Mouse (Mus musculus): Measurements from ENCODE around the gene Cfap77. TPM values are rescaled to one million over a fixed set of nuclear protein-coding genes. Genes with fewer than 3 reads are reported as not detected.

The Cfap77 gene
- total and polyA plus RNA-seq, 3 experiments = 0.55 to 2.2 (median 0.73) TPM

DNA sequence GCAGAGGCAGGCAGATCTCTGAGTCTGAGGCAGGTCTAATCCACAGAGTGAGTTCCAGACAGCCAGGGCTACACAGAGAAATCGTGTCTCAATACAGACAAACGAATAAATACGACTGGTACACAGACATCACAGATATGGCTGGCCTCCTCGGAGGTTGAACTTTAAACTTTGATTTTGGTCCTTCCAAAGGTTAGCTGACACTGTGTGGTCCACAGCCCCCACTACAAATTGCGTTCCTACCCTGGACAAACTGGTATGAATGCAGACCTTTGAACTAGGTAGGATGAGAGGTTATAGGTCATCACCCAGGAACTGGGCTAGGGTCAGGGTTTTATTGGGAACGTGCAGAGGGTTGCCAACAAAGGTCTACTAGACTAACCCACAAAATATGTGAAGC is 47.2 kb downstream of the Cfap77 start:
- no peaks in the 10 kb centered on the region for H3K9me3 ChIP-seq (replicated peaks)
- no peaks in the 10 kb centered on the region for H3K4me1 ChIP-seq (ENCODE audit: insufficient read depth, low read depth, low read length)
- no peak overlapping the region for H3K4me3 ChIP-seq (ENCODE audit: low read depth, low read length)
- H3K36me3 ChIP-seq (replicated peaks) = no peaks in the 10 kb centered on the region
- TF ChIP-seq GATA1 (IDR thresholded peaks at IDR 0.05; ENCODE audit: borderline replicate concordance, low read length) = no peak
- TF ChIP-seq CTCF (IDR thresholded peaks at IDR 0.05; ENCODE audit: low read depth, low read length) = no peak
- TF ChIP-seq GATA2 (IDR thresholded peaks at IDR 0.05; ENCODE audit: borderline replicate concordance, low read depth, low read length) = no peak
- no peak for TF ChIP-seq TAL1 (conservative IDR thresholded peaks at IDR 0.05; ENCODE audit: low read depth, low read length)
- TF ChIP-seq POLR2AphosphoS5 (IDR thresholded peaks at IDR 0.05; ENCODE audit: insufficient replicate concordance, low read depth, low read length) = no peak
- H3K27me3 ChIP-seq (ENCODE audit: insufficient read depth, low read length) = peaks cover 36% of the 10 kb centered on the region
- no peak for DNase-seq (ENCODE audit: low spot score)
- no peak for ATAC-seq (ENCODE audit: extremely low read depth, insufficient number of reproducible peaks, low FRiP score, poor library complexity, severe bottlenecking)

DNA sequence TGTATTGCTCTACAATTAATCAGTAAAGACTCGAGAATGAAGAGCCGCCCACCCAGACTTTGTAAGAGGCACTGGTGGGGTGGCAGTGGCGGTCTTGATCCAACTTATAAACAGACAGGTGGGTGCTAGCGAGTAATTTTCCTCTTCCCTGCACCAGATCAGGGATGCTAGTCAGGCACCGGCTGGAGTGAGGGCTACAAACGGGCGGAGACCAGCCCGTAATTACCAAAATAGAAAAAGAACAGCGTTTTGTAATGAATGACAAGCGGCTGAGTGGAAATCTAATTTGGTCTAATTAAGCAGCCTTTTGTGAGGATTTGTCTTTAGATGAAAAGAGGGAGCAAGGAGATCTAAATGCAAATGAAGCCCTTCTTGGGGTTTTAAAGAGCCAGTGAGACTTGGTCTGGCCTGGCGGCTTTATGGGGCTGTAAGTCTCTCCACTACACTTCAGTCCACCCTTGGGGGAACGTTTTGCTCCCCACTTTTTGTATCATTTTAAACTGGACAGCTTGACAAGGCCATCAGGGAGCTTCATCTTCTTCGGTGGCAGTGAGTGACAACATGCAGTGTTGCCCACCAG is 48.3 kb downstream of the Cfap77 start:
- no peaks in the 10 kb centered on the region for H3K9me3 ChIP-seq (replicated peaks)
- H3K4me3 ChIP-seq (ENCODE audit: low read depth, low read length) = no peak overlapping the region
- no peak for DNase-seq (ENCODE audit: low spot score)
- H3K27me3 ChIP-seq (ENCODE audit: insufficient read depth, low read length) = peaks cover 33% of the 10 kb centered on the region
- no peak for TF ChIP-seq POLR2AphosphoS5 (IDR thresholded peaks at IDR 0.05; ENCODE audit: insufficient replicate concordance, low read depth, low read length)
- no peak for TF ChIP-seq CTCF (IDR thresholded peaks at IDR 0.05; ENCODE audit: low read depth, low read length)
- TF ChIP-seq TAL1 (conservative IDR thresholded peaks at IDR 0.05; ENCODE audit: low read depth, low read length) = no peak
- TF ChIP-seq GATA2 (IDR thresholded peaks at IDR 0.05; ENCODE audit: borderline replicate concordance, low read depth, low read length) = no peak
- TF ChIP-seq GATA1 (IDR thresholded peaks at IDR 0.05; ENCODE audit: borderline replicate concordance, low read length) = no peak
- H3K4me1 ChIP-seq (ENCODE audit: insufficient read depth, low read depth, low read length) = no peaks in the 10 kb centered on the region
- no peaks in the 10 kb centered on the region for H3K36me3 ChIP-seq (replicated peaks)
- no peak for ATAC-seq (ENCODE audit: extremely low read depth, insufficient number of reproducible peaks, low FRiP score, poor library complexity, severe bottlenecking)

DNA sequence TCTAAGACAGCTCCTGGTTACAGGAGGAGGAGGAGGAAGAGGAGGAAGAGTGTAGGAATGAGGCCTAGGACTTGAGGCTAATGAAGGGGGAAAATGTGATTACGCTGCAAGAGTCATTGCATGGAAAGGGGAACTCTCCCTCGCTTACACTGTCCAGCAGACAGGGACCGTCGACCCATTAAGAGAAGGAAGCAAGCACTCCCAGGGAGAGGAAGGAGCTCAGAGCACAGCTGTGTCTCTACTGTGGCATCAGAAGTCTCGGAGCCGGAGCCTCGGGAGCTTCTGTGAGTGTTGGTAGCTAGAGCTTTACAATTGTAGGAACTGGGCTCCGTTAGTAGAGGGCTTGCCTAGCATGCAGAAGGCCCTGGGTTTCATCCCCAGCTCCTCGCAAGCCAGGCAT is 50.8 kb downstream of the Cfap77 start:
- TF ChIP-seq GATA2 (IDR thresholded peaks at IDR 0.05; ENCODE audit: borderline replicate concordance, low read depth, low read length) = no peak
- TF ChIP-seq CTCF (IDR thresholded peaks at IDR 0.05; ENCODE audit: low read depth, low read length) = no peak
- TF ChIP-seq GATA1 (IDR thresholded peaks at IDR 0.05; ENCODE audit: borderline replicate concordance, low read length) = no peak
- TF ChIP-seq TAL1 (conservative IDR thresholded peaks at IDR 0.05; ENCODE audit: low read depth, low read length) = no peak
- TF ChIP-seq POLR2AphosphoS5 (IDR thresholded peaks at IDR 0.05; ENCODE audit: insufficient replicate concordance, low read depth, low read length) = no peak
- no peak for DNase-seq (ENCODE audit: low spot score)
- Histone ChIP-seq H3K4me1 (ENCODE audit: insufficient read depth, low read depth, low read length) (no peaks in the 10 kb centered on the region), H3K36me3 (replicated peaks) (no peaks in the 10 kb centered on the region), H3K4me3 (ENCODE audit: low read depth, low read length) (no peak overlapping the region), H3K9me3 (replicated peaks) (no peaks in the 10 kb centered on the region), H3K27me3 (ENCODE audit: insufficient read depth, low read length) (peaks cover 25% of the 10 kb centered on the region)
- ATAC-seq (ENCODE audit: extremely low read depth, insufficient number of reproducible peaks, low FRiP score, poor library complexity, severe bottlenecking) = no peak

DNA sequence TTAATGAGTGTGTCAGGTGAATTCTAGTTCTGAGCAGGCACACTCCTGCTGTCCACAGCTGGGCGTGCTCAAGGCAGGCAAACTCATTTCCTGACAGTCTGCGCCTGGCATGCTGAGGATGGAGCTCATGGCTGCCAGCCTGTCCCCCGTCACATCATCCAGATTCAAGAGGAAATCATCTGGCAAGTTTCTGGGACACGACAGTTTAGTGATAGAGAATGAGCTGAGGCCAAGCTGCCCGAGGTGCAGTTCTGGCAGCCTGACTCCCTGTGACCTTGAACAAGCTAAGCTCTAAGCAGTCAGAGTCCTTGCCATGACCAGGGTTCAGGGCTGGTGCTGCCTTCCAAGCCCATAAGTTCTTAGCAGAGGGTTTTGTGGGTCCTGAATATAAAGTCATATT is 56.6 kb downstream of the Cfap77 start:
- Histone ChIP-seq H3K4me1 (ENCODE audit: insufficient read depth, low read depth, low read length) (no peaks in the 10 kb centered on the region), H3K4me3 (ENCODE audit: low read depth, low read length) (no peak overlapping the region), H3K27me3 (ENCODE audit: insufficient read depth, low read length) (peaks cover 16% of the 10 kb centered on the region), H3K36me3 (replicated peaks) (no peaks in the 10 kb centered on the region), H3K9me3 (replicated peaks) (no peaks in the 10 kb centered on the region)
- DNase-seq (ENCODE audit: low spot score) = no peak
- ATAC-seq (ENCODE audit: extremely low read depth, insufficient number of reproducible peaks, low FRiP score, poor library complexity, severe bottlenecking) = no peak
- TF ChIP-seq CTCF (IDR thresholded peaks at IDR 0.05; ENCODE audit: low read depth, low read length) = no peak
- no peak for TF ChIP-seq POLR2AphosphoS5 (IDR thresholded peaks at IDR 0.05; ENCODE audit: insufficient replicate concordance, low read depth, low read length)
- TF ChIP-seq TAL1 (conservative IDR thresholded peaks at IDR 0.05; ENCODE audit: low read depth, low read length) = no peak
- TF ChIP-seq GATA1 (IDR thresholded peaks at IDR 0.05; ENCODE audit: borderline replicate concordance, low read length) = no peak

DNA sequence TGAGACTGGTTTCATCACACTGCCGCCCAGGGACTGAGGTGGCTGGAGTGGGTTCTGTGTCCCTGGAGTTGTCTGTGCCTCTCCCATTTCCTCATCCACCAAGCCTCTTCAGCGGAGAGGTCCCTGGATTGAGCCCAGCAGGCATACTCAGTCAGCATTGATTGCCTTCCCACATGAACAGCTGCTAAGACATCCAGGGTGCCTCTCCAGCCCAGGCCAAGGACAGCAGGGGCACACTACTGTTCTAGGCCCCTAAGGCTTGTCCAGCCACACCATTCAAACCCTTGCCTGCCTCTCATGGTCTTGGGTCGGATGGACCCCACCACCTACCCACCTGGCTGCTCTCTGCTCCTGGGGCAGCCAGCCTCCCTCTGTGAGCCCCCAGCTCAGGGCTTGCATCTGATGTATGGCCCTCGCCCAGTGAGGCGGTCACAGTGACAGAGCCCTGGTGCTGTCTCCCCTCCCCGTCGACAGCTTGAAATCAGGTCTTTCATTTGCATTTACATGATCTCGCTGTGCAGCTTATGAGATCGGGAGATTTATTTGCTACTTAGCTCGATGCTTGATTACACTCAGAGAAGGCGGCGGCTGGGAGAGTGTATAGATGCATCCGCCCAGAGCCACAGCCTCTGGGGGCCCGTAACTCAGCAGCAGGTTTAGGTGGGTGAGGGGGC is 57.6 kb downstream of the Cfap77 start:
- no peaks in the 10 kb centered on the region for H3K36me3 ChIP-seq (replicated peaks)
- no peaks in the 10 kb centered on the region for H3K9me3 ChIP-seq (replicated peaks)
- no peak for DNase-seq (ENCODE audit: low spot score)
- no peak for ATAC-seq (ENCODE audit: extremely low read depth, insufficient number of reproducible peaks, low FRiP score, poor library complexity, severe bottlenecking)
- no peak overlapping the region for H3K4me3 ChIP-seq (ENCODE audit: low read depth, low read length)
- TF ChIP-seq TAL1 (conservative IDR thresholded peaks at IDR 0.05; ENCODE audit: low read depth, low read length) (no peak), CTCF (IDR thresholded peaks at IDR 0.05; ENCODE audit: low read depth, low read length) (no peak), POLR2AphosphoS5 (IDR thresholded peaks at IDR 0.05; ENCODE audit: insufficient replicate concordance, low read depth, low read length) (no peak), GATA2 (IDR thresholded peaks at IDR 0.05; ENCODE audit: borderline replicate concordance, low read depth, low read length) (no peak), GATA1 (IDR thresholded peaks at IDR 0.05; ENCODE audit: borderline replicate concordance, low read length) (no peak)
- no peaks in the 10 kb centered on the region for H3K4me1 ChIP-seq (ENCODE audit: insufficient read depth, low read depth, low read length)
- H3K27me3 ChIP-seq (ENCODE audit: insufficient read depth, low read length) = peaks cover 17% of the 10 kb centered on the region

DNA sequence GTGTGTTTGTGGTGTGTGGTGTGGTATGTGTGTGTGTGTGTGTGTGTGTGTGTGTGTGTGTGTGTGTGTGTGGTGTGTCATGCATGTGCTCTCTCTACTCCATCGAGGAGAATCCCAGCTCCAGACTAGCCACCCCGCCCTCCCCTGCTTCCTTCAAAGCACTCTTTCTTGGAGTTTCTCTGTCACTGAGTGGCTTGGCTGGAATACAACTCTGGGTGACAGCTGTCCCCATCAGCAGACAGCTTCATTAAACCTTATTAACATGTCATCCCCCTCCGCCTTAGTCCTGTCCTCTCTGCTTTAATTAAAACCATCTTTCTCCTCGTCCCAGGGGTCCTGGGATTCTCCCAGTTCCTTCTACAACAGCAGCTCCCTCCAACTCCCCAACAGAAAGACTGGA is 59.4 kb downstream of the Cfap77 start:
- ATAC-seq (ENCODE audit: extremely low read depth, insufficient number of reproducible peaks, low FRiP score, poor library complexity, severe bottlenecking) = no peak
- TF ChIP-seq TAL1 (conservative IDR thresholded peaks at IDR 0.05; ENCODE audit: low read depth, low read length) (no peak), GATA2 (IDR thresholded peaks at IDR 0.05; ENCODE audit: borderline replicate concordance, low read depth, low read length) (no peak), CTCF (IDR thresholded peaks at IDR 0.05; ENCODE audit: low read depth, low read length) (no peak), POLR2AphosphoS5 (IDR thresholded peaks at IDR 0.05; ENCODE audit: insufficient replicate concordance, low read depth, low read length) (no peak), GATA1 (IDR thresholded peaks at IDR 0.05; ENCODE audit: borderline replicate concordance, low read length) (no peak)
- Histone ChIP-seq H3K4me3 (ENCODE audit: low read depth, low read length) (no peak overlapping the region), H3K9me3 (replicated peaks) (no peaks in the 10 kb centered on the region), H3K27me3 (ENCODE audit: insufficient read depth, low read length) (peaks cover 12% of the 10 kb centered on the region), H3K36me3 (replicated peaks) (no peaks in the 10 kb centered on the region), H3K4me1 (ENCODE audit: insufficient read depth, low read depth, low read length) (no peaks in the 10 kb centered on the region)
- no peak for DNase-seq (ENCODE audit: low spot score)
